Mouse (Mus musculus) cerebellum, adult 2 months (tissue): ENCODE data around the gene Lrp1.

Experiments used
- CTCF ChIP-seq: fragments of 200-500 bp; IDR thresholded peaks from 2 replicates; pipeline ENCODE4 v1.5.1; 2011; ENCODE audit warnings: low read depth, mild to moderate bottlenecking, control low read depth, low read length, moderate library complexity, borderline replicate concordance; ENCODE audit not compliant: insufficient read depth
- POLR2A ChIP-seq: fragments of 200-500 bp; IDR thresholded peaks from 2 replicates; pipeline ENCODE4 v1.6.1; 2011; ENCODE audit warnings: low read length, control low read depth, borderline replicate concordance; ENCODE audit not compliant: insufficient read depth

- no peak for TF ChIP-seq POLR2A
- TF ChIP-seq CTCF = no peak
Measured at GRCm38 (mm10) chr10:127534929-127535384, 86.0 kb downstream of the Lrp1 start.
